Mouse (Mus musculus) CH12.LX (cell line): ENCODE data around the gene Yeats2. TPM values are rescaled to one million over a fixed set of nuclear protein-coding genes. Genes with fewer than 3 reads are reported as not detected.
A peak's percentile ranks its signal among the peaks of the same experiment; 100 is the strongest.

Source experiments
- DNase-seq: peaks from one replicate; pipeline ENCODE4 v3.0.0-alpha.2; 2013; ENCODE audit errors: extremely low read depth
- H3K27ac ChIP-seq: 2 replicates; pipeline ENCODE4 v1.5.1; 2012; ENCODE audit warnings: low read depth, mild to moderate bottlenecking, control low read depth, moderate library complexity; ENCODE audit not compliant: insufficient read depth
- H3K27me3 ChIP-seq: replicated peaks from 2 replicates; pipeline ENCODE3; 2012; ENCODE audit warnings: inconsistent platforms
- H3K36me3 ChIP-seq, 2 experiments: replicated peaks in 1 of 2; 2 replicates each; pipeline versions ENCODE3 to v1.6.1; 2012; ENCODE audit warnings: inconsistent platforms in 1 of 2, low read length in 1 of 2, mild to moderate bottlenecking in 1 of 2, mixed read lengths in 1 of 2, moderate library complexity in 1 of 2; ENCODE audit not compliant: control insufficient read depth in 1 of 2, insufficient read depth in 1 of 2
- H3K4me1 ChIP-seq, 2 experiments: 2 replicates each; pipeline ENCODE4 v1.6.1; 2012; ENCODE audit warnings: inconsistent platforms in 1 of 2, moderate library complexity in 1 of 2; ENCODE audit not compliant: insufficient read depth in 2 of 2, control insufficient read depth in 1 of 2
- H3K4me2 ChIP-seq: 2 replicates; pipeline ENCODE4 v1.6.1; 2012; ENCODE audit warnings: low read depth, mild to moderate bottlenecking, control low read depth; ENCODE audit not compliant: poor library complexity, insufficient read depth, severe bottlenecking
- H3K4me3 ChIP-seq, 3 experiments: fragments of 150-350 bp in 1 of 3; sonication (generic) in 1 of 3; replicated peaks in 1 of 3; 2 replicates each; pipeline versions ENCODE3 to v1.5.1; 2011 to 2012; ENCODE audit warnings: low read depth in 2 of 3, low read length in 2 of 3, mild to moderate bottlenecking in 2 of 3, moderate library complexity in 2 of 3, control low read depth in 1 of 3, improper control_type of control experiment in 1 of 3, inconsistent platforms in 1 of 3, mixed read lengths in 1 of 3; ENCODE audit not compliant: poor library complexity in 1 of 3
- H3K79me2 ChIP-seq: replicated peaks from 2 replicates; pipeline ENCODE4 v1.6.1; 2012; ENCODE audit warnings: mild to moderate bottlenecking, moderate library complexity; ENCODE audit not compliant: control insufficient read depth, poor library complexity, insufficient read depth, severe bottlenecking; ENCODE audit errors: extremely low read depth
- H3K9ac ChIP-seq: 2 replicates; pipeline ENCODE4 v1.6.1; 2012; ENCODE audit warnings: low read depth, mild to moderate bottlenecking, control low read depth, moderate library complexity; ENCODE audit not compliant: insufficient read depth
- H3K9me3 ChIP-seq: replicated peaks from 2 replicates; pipeline ENCODE3; 2012; ENCODE audit warnings: low read length, inconsistent platforms, mixed read lengths
- CHD1 ChIP-seq: IDR thresholded peaks from 2 replicates; pipeline ENCODE4 v1.6.1; 2012; ENCODE audit warnings: low read depth, low read length, improper control_type of control experiment, inconsistent platforms
- CTCF ChIP-seq, 2 experiments: IDR thresholded peaks in 1 of 2; conservative IDR thresholded peaks in 1 of 2; 2 replicates each; pipeline ENCODE4 v1.5.1; 2011 to 2012; ENCODE audit warnings: low read depth in 2 of 2, low read length in 2 of 2, improper control_type of control experiment in 1 of 2, inconsistent platforms in 1 of 2, mild to moderate bottlenecking in 1 of 2, moderate library complexity in 1 of 2
- EP300 ChIP-seq: IDR thresholded peaks from 2 replicates; pipeline ENCODE4 v1.6.1; 2011; ENCODE audit warnings: low read length, improper control_type of control experiment
- HCFC1 ChIP-seq: IDR thresholded peaks from 2 replicates; pipeline ENCODE4 v1.6.1; 2012; ENCODE audit warnings: low read depth, mild to moderate bottlenecking, inconsistent platforms, low read length, improper control_type of control experiment
- IRF4 ChIP-seq: IDR thresholded peaks from 2 replicates; pipeline ENCODE4 v1.6.1; 2014; ENCODE audit warnings: low read depth, mild to moderate bottlenecking, inconsistent platforms, low read length, improper control_type of control experiment
- JUND ChIP-seq: conservative IDR thresholded peaks from 2 replicates; pipeline ENCODE4 v1.6.1; 2011; ENCODE audit warnings: low read depth, low read length, improper control_type of control experiment
- MAFK ChIP-seq: IDR thresholded peaks from 2 replicates; pipeline ENCODE4 v1.6.1; 2011; ENCODE audit warnings: low read length, improper control_type of control experiment; ENCODE audit not compliant: insufficient replicate concordance
- MAX ChIP-seq: IDR thresholded peaks from 2 replicates; pipeline ENCODE4 v1.6.1; 2011; ENCODE audit warnings: low read length, improper control_type of control experiment
- MEF2A ChIP-seq: IDR thresholded peaks from 2 replicates; pipeline ENCODE4 v1.6.1; 2014; ENCODE audit warnings: low read depth, mild to moderate bottlenecking, inconsistent platforms, low read length, improper control_type of control experiment, borderline replicate concordance
- MXI1 ChIP-seq: IDR thresholded peaks from 2 replicates; pipeline ENCODE4 v1.6.1; 2011; ENCODE audit warnings: mild to moderate bottlenecking, low read depth, low read length, improper control_type of control experiment
- MYC ChIP-seq: IDR thresholded peaks from 2 replicates; pipeline ENCODE4 v1.6.1; 2011; ENCODE audit warnings: low read depth, mild to moderate bottlenecking, improper control_type of control experiment, low read length
- NELFE ChIP-seq: IDR thresholded peaks from 2 replicates; pipeline ENCODE4 v1.6.1; 2011; ENCODE audit warnings: low read depth, low read length, improper control_type of control experiment
- PAX5 ChIP-seq: IDR thresholded peaks from 2 replicates; pipeline ENCODE4 v1.6.1; 2012; ENCODE audit warnings: low read length, inconsistent platforms, mixed read lengths
- POLR2A ChIP-seq: IDR thresholded peaks from 2 replicates; pipeline ENCODE4 v1.6.1; 2011; ENCODE audit warnings: low read depth, mild to moderate bottlenecking, improper control_type of control experiment, low read length
- SMC3 ChIP-seq: IDR thresholded peaks from 2 replicates; pipeline ENCODE4 v1.6.1; 2011; ENCODE audit warnings: low read depth, low read length, improper control_type of control experiment
- TBP ChIP-seq: conservative IDR thresholded peaks from 2 replicates; pipeline ENCODE4 v1.6.1; 2011; ENCODE audit warnings: low read depth, low read length, improper control_type of control experiment
- TCF12 ChIP-seq: IDR thresholded peaks from 2 replicates; pipeline ENCODE4 v1.6.1; 2014; ENCODE audit warnings: low read depth, mild to moderate bottlenecking, inconsistent platforms, low read length, improper control_type of control experiment
- USF2 ChIP-seq: conservative IDR thresholded peaks from 2 replicates; pipeline ENCODE4 v1.6.1; 2011; ENCODE audit warnings: low read depth, low read length, improper control_type of control experiment
- ZC3H11A ChIP-seq: IDR thresholded peaks from 2 replicates; pipeline ENCODE4 v1.6.1; 2012; ENCODE audit warnings: low read depth, mild to moderate bottlenecking, inconsistent platforms, low read length, improper control_type of control experiment
- ZKSCAN1 ChIP-seq: IDR thresholded peaks from 2 replicates; pipeline ENCODE4 v1.6.1; 2012; ENCODE audit warnings: low read depth, inconsistent platforms, low read length, improper control_type of control experiment, borderline replicate concordance
- ZMIZ1 ChIP-seq: IDR thresholded peaks from 2 replicates; pipeline ENCODE4 v1.6.1; 2012; ENCODE audit warnings: low read depth, mild to moderate bottlenecking, inconsistent platforms, low read length, improper control_type of control experiment
- ZNF384 ChIP-seq: IDR thresholded peaks from 2 replicates; pipeline ENCODE4 v1.6.1; 2012; ENCODE audit warnings: low read depth, low read length, improper control_type of control experiment, inconsistent platforms
- dilution Hi-C: fragments of 300-500 bp; cut with MboI; formaldehyde crosslinking; loops from 2 replicates; pipeline ENCODE4 v1.14.3; 2020; ENCODE audit warnings: low sequenced_read_pairs; ENCODE audit not compliant: extremely low pct_unique_long_range_greater_than_20kb, extremely low pct_ligation_motif_present
- in situ Hi-C: fragments of 300-500 bp; cut with MboI; formaldehyde crosslinking; loops from 3 replicates; pipeline ENCODE4 v1.14.3; 2019; ENCODE audit warnings: low sequenced_read_pairs, low pct_ligation_motif_present, low pct_unique_long_range_greater_than_20kb, mixed read lengths
- polyA plus RNA-seq: library from polyadenylated mRNA; unstranded; fragments of >175 nt; gene quantifications from 2 replicates; pipeline ENCODE4 v1.2.1, GENCODE M21; 2012; ENCODE audit warnings: low read depth; ENCODE audit not compliant: insufficient read length
- total RNA-seq, 2 experiments: library from RNA; depleted of rRNA; stranded (reverse); fragments of 300-350 nt in 1 of 2; fragments of >200 nt in 1 of 2; gene quantifications; 2 replicates each; pipeline ENCODE4 v1.2.3; 2012 to 2014

Yeats2 gene
- total and polyA plus RNA-seq, 3 experiments: 24.0 to 42.6 (median 33.5) TPM

DNA sequence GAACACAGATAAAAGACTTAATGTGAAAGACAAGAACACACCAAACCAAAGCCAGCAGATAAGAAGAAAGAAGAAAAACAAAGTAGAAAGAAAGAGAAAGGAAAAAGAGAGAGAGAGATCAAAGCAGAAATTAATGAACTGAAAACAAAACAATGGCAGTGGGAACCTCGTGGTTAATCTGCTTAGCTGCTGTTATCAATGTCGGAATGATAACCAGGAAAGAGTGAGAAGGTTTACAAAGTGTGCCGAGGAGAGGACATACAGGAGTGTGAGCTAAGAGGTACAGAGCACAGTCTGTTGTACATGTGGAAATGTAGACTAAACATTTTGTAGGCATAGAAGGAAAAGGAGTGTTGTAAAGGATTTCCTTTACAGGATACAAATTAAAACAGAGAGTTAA, 132.1 kb downstream of the Yeats2 start:
- Histone ChIP-seq H3K27ac (no peak overlapping the region), H3K9me3 (no peaks in the 10 kb centered on the region), H3K4me1 (peaks cover 0 to 17% of the 10 kb centered on the region in 2 experiments; a peak in 2 of 4 replicates), H3K9ac (no peak overlapping the region), H3K27me3 (no peaks in the 10 kb centered on the region), H3K36me3 (peaks cover under 1 to 6% of the 10 kb centered on the region in 2 experiments)
- dilution Hi-C loops: no loop called here
- no peak for DNase-seq
- no peak for TF ChIP-seq USF2
- no peak for TF ChIP-seq PAX5
- TF ChIP-seq TBP: no peak
- no peak for TF ChIP-seq ZC3H11A
- TF ChIP-seq NELFE: no peak
- TF ChIP-seq ZKSCAN1: no peak
- no peak for TF ChIP-seq TCF12
- TF ChIP-seq MAX: no peak
- no peak for TF ChIP-seq ZMIZ1
- no peak for TF ChIP-seq POLR2A
- TF ChIP-seq HCFC1: no peak
- TF ChIP-seq MEF2A: no peak
- TF ChIP-seq SMC3: no peak
- no peak for TF ChIP-seq IRF4
- TF ChIP-seq EP300: no peak
- TF ChIP-seq JUND: no peak
- TF ChIP-seq, all 38 proteins: peak for 0
- no peak overlapping the region for H3K4me3 ChIP-seq
- in situ Hi-C loops: no loop called here
- peak overlapping the region; percentile 53; the same call in 1 of the 2 replicates for H3K4me2 ChIP-seq
- no peaks in the 10 kb centered on the region for H3K79me2 ChIP-seq

DNA sequence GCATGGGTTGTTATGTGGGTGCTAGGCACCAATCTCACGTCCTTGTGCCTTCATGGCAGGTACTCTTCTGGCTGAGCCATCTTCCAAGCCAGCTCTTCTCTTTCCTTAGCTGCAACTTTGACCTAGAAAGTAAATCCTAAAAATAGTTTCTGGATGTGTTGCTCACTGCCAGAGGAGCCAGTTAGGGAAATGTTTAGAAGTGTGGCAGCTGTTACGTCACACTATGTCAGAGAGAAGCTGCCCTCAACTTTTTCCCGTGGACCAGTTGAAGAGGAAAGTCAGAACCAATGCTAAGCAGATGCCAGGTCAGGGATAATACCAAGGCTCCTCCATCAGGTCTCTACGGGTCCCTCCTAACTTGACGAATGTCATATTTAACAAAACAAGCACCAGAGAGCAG, 138.5 kb downstream of the Yeats2 start:
- no peaks in the 10 kb centered on the region for H3K9me3 ChIP-seq
- dilution Hi-C loops: no loop called here
- peaks cover 57 to 70% of the 10 kb centered on the region in 2 experiments for H3K36me3 ChIP-seq
- in situ Hi-C loops: no loop called here
- no peaks in the 10 kb centered on the region for H3K4me1 ChIP-seq
- H3K79me2 ChIP-seq: peaks cover 4% of the 10 kb centered on the region
- no peak overlapping the region for H3K4me2 ChIP-seq
- H3K9ac ChIP-seq: no peak overlapping the region
- H3K27me3 ChIP-seq: no peaks in the 10 kb centered on the region
- H3K4me3 ChIP-seq: no peak overlapping the region
- no peak for TF ChIP-seq EP300
- TF ChIP-seq MYC: no peak
- TF ChIP-seq IRF4: no peak
- no peak for TF ChIP-seq MAFK
- no peak for TF ChIP-seq MXI1
- TF ChIP-seq CHD1: no peak
- TF ChIP-seq CTCF (conservative IDR thresholded peaks at IDR 0.05 in 1 of 2, IDR thresholded peaks at IDR 0.05 in 1 of 2; ENCODE audit: low read depth in 2 of 2, low read length in 2 of 2): no peak
- no peak for TF ChIP-seq MAX
- TF ChIP-seq ZNF384: no peak
- DNase-seq: no peak
- no peak overlapping the region for H3K27ac ChIP-seq
